Mouse (Mus musculus) myocyte (in vitro differentiated cells): ENCODE data around the gene Capn11. TPM values are rescaled to one million over a fixed set of nuclear protein-coding genes. Genes with fewer than 3 reads are reported as not detected.

Experiments used
- H3K27me3 ChIP-seq: one replicate; pipeline ENCODE4 v1.6.1; 2011; ENCODE audit not compliant: control insufficient read depth, insufficient read depth, insufficient read length
- H3K36me3 ChIP-seq: one replicate; pipeline ENCODE4 v1.6.1; 2011; ENCODE audit not compliant: control insufficient read depth, insufficient read depth
- H3K4me2 ChIP-seq: one replicate; pipeline ENCODE4 v1.6.1; 2011; ENCODE audit warnings: low read depth, control low read depth
- H3K4me3 ChIP-seq: one replicate; pipeline ENCODE4 v1.5.1; 2011; ENCODE audit warnings: mild to moderate bottlenecking, control low read depth, moderate library complexity
- H3K79me2 ChIP-seq: one replicate; pipeline ENCODE4 v1.6.1; 2011; ENCODE audit not compliant: control insufficient read depth, insufficient read depth
- H3ac ChIP-seq: one replicate; pipeline ENCODE4 v1.6.1; 2011; ENCODE audit not compliant: control insufficient read depth, insufficient read length
- CEBPB ChIP-seq: IDR thresholded peaks from 2 replicates; pipeline ENCODE4 v1.6.1; 2011; ENCODE audit warnings: mild to moderate bottlenecking, moderate library complexity; ENCODE audit not compliant: poor library complexity, insufficient read depth, severe bottlenecking
- E2F4 ChIP-seq: IDR thresholded peaks from one replicate; pipeline ENCODE4 v1.6.1; 2011; ENCODE audit warnings: mild to moderate bottlenecking, control low read depth, moderate library complexity; ENCODE audit not compliant: insufficient read depth
- MAX ChIP-seq: IDR thresholded peaks from one replicate; pipeline ENCODE4 v1.6.1; 2011; ENCODE audit warnings: low read depth, mild to moderate bottlenecking, control low read depth
- MYOD1 ChIP-seq, 3 experiments: IDR thresholded peaks; one replicate each; pipeline ENCODE4 v1.6.1; 2011; ENCODE audit warnings: control low read depth in 2 of 3, low read depth in 2 of 3, mild to moderate bottlenecking in 2 of 3, moderate library complexity in 1 of 3; ENCODE audit not compliant: insufficient read length in 2 of 3, control insufficient read depth in 1 of 3
- MYOG ChIP-seq, 3 experiments: IDR thresholded peaks; one replicate each; pipeline ENCODE4 v1.6.1; 2011; ENCODE audit warnings: control low read depth in 2 of 3, low read depth in 2 of 3, mild to moderate bottlenecking in 2 of 3; ENCODE audit not compliant: insufficient read length in 2 of 3, control insufficient read depth in 1 of 3, insufficient read depth in 1 of 3
- POLR2A ChIP-seq: IDR thresholded peaks from one replicate; pipeline ENCODE4 v1.6.1; 2011; ENCODE audit warnings: low read depth, mild to moderate bottlenecking, control low read depth, moderate library complexity; ENCODE audit not compliant: insufficient read length
- POLR2AphosphoS2 ChIP-seq: IDR thresholded peaks from one replicate; pipeline ENCODE4 v1.6.1; 2011; ENCODE audit warnings: low read depth, control low read depth; ENCODE audit not compliant: insufficient read length
- REST ChIP-seq: IDR thresholded peaks from one replicate; pipeline ENCODE4 v1.6.1; 2011; ENCODE audit warnings: mild to moderate bottlenecking, control low read depth, moderate library complexity; ENCODE audit not compliant: insufficient read depth, insufficient read length
- SRF ChIP-seq: IDR thresholded peaks from one replicate; pipeline ENCODE4 v1.6.1; 2011; ENCODE audit warnings: low read depth; ENCODE audit not compliant: control insufficient read depth, insufficient read length
- TCF12 ChIP-seq: IDR thresholded peaks from one replicate; pipeline ENCODE4 v1.6.1; 2011; ENCODE audit warnings: mild to moderate bottlenecking, control low read depth; ENCODE audit not compliant: poor library complexity, insufficient read depth, severe bottlenecking
- TCF3 ChIP-seq: IDR thresholded peaks from one replicate; pipeline ENCODE4 v1.6.1; 2011; ENCODE audit warnings: low read depth, control low read depth; ENCODE audit not compliant: insufficient read length
- USF1 ChIP-seq: IDR thresholded peaks from one replicate; pipeline ENCODE4 v1.6.1; 2011; ENCODE audit warnings: low read depth, mild to moderate bottlenecking, control low read depth, moderate library complexity
- polyA plus RNA-seq: library from polyadenylated mRNA; unstranded; fragments of >200 nt; fragmentation: generic; extraction: Trizol; gene quantifications from one replicate; pipeline ENCODE4 v1.2.1, GENCODE M21; 2012; ENCODE audit warnings: missing spikeins

Gene Capn11
- polyA plus RNA-seq, 1 experiment = 0.38 TPM

DNA sequence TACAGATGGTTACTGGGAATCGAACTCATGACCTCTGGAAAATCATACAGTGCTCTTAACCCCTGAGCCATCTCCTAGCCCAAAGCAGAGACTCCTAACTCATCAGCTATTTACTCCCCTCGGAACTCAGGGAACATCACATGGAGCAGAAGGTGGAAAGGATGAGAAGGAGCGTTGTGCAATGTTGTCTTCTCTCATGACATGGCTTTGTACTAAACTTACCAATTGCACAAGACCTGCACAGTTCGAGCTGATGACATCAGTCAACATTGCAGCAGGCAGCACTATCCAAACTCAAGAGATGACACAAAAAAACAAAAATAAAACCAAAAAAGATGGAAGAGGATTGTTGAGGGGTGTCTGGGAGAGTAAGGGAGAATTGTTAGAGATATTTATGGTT lies 50.7 kb downstream of the Capn11 start:
- Histone ChIP-seq H3K36me3 (no peaks in the 10 kb centered on the region), H3K27me3 (no peaks in the 10 kb centered on the region), H3K4me2 (no peak overlapping the region), H3K4me3 (no peak overlapping the region), H3ac (no peak overlapping the region), H3K79me2 (no peaks in the 10 kb centered on the region)
- TF ChIP-seq CEBPB (peak; percentile 27; the same call in 1 of the 2 replicates), MAX (no peak)

GRCm38 (mm10) chr17:45606992-45607879 lies 51.9 kb downstream of the Capn11 start:
- Histone ChIP-seq H3K79me2 (no peaks in the 10 kb centered on the region), H3ac (no peak overlapping the region), H3K4me3 (no peak overlapping the region), H3K36me3 (no peaks in the 10 kb centered on the region), H3K27me3 (no peaks in the 10 kb centered on the region), H3K4me2 (no peak overlapping the region)
- TF ChIP-seq MYOG (IDR thresholded peaks at IDR 0.05; ENCODE audit: control insufficient read depth in 1 of 3, insufficient read depth in 1 of 3, insufficient read length in 2 of 3, low read depth in 2 of 3) (no peak), TCF3 (no peak)

DNA sequence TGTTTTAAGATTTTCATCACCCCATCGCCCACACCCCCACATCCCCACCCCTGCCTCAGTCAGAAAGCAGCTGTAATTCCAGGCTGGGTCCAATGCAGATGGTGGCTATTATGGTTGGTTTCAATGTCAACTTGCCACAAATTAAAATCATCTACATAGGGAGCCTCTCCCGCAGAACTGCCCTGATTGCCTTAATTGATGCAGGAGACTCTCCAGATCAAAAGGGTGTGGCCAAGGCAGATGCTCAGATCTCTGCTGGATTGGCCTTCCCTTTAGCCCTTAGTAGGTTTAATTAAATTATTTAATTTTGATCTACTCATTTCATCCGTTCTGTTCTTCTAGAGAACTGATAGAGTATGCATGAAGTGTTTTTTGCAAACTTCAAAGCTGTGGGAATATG lies 56.1 kb downstream of the Capn11 start:
- Histone ChIP-seq H3K27me3 (no peaks in the 10 kb centered on the region), H3K4me3 (no peak overlapping the region), H3K79me2 (peaks cover 9% of the 10 kb centered on the region), H3ac (no peak overlapping the region), H3K36me3 (no peaks in the 10 kb centered on the region), H3K4me2 (no peak overlapping the region)
- no peak for TF ChIP-seq USF1
- TF ChIP-seq MYOD1 (IDR thresholded peaks at IDR 0.05; ENCODE audit: control insufficient read depth in 1 of 3, insufficient read length in 2 of 3, low read depth in 2 of 3) = peak in 1 of 3 experiments; percentile 31

- peak; percentile 96 for TF ChIP-seq TCF3
- peak; percentile 97 to 100 (median 97) for TF ChIP-seq MYOG (IDR thresholded peaks at IDR 0.05; ENCODE audit: control insufficient read depth in 1 of 3, insufficient read depth in 1 of 3, insufficient read length in 2 of 3, low read depth in 2 of 3)
- TF ChIP-seq TCF12 = peak; percentile 99
- peak; percentile 88 to 99 (median 99) for TF ChIP-seq MYOD1 (IDR thresholded peaks at IDR 0.05; ENCODE audit: control insufficient read depth in 1 of 3, insufficient read length in 2 of 3, low read depth in 2 of 3)
- no peak for TF ChIP-seq REST
- peak; percentile 42 for TF ChIP-seq POLR2AphosphoS2
- no peak for TF ChIP-seq SRF
- H3K79me2 ChIP-seq = peaks cover 9% of the 10 kb centered on the region
- H3ac ChIP-seq = peak within 1 kb of the TSS; percentile 28
- H3K4me2 ChIP-seq = peak within 1 kb of the TSS; percentile 70
- H3K36me3 ChIP-seq = no peaks in the 10 kb centered on the region
- peak within 1 kb of the TSS; percentile 80 for H3K4me3 ChIP-seq
- H3K27me3 ChIP-seq = no peaks in the 10 kb centered on the region
These were observed 57.2 kb downstream of the Capn11 start, which contains the start of gene Mymx for GRCm38 (mm10) chr17:45601877-45602304. Gene Mymx, minus strand, starts transcription at chr17:45602102.

- Histone ChIP-seq H3K4me3 (peak overlapping the region; percentile 80), H3K4me2 (peak overlapping the region; percentile 70), H3K27me3 (no peaks in the 10 kb centered on the region), H3ac (peak overlapping the region; percentile 28), H3K36me3 (no peaks in the 10 kb centered on the region), H3K79me2 (peaks cover 9% of the 10 kb centered on the region)
- TF ChIP-seq TCF3 = no peak
- peak; percentile 28 for TF ChIP-seq POLR2AphosphoS2
- no peak for TF ChIP-seq E2F4
- peak in 1 of 3 experiments; percentile 14 for TF ChIP-seq MYOG (IDR thresholded peaks at IDR 0.05; ENCODE audit: control insufficient read depth in 1 of 3, insufficient read depth in 1 of 3, insufficient read length in 2 of 3, low read depth in 2 of 3)
- no peak for TF ChIP-seq USF1
- no peak for TF ChIP-seq TCF12
- TF ChIP-seq POLR2A = peak; percentile 70
- no peak for TF ChIP-seq REST
These were observed 57.8 kb downstream of the Capn11 start for GRCm38 (mm10) chr17:45601325-45601724.

DNA sequence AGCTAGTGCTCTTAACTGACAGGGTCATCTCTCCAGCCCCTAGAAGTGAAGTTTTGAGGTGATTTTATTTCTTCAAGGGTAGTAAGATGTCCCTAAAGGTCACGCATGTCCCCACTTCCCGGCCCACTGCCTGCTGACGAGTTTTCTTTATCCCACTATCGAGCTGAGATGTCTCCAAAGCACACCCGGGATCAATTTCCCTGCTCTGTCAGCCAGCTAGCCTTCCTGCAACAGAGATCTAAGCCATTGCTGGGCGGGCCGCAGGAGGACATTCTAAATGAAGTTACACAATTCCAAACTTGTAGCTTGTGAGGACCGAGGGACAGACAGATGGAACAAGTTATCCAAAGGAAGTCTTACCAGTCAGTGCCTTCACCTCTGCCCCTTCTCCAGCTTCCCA lies 58.9 kb downstream of the Capn11 start:
- peaks cover 9% of the 10 kb centered on the region for H3K79me2 ChIP-seq
- H3K36me3 ChIP-seq = no peaks in the 10 kb centered on the region
- peak overlapping the region; percentile 70 for H3K4me2 ChIP-seq

More for the DNA sequence above, 58.9 kb downstream of the Capn11 start:
- Histone ChIP-seq H3ac (peak overlapping the region; percentile 28), H3K27me3 (no peaks in the 10 kb centered on the region), H3K4me3 (peak overlapping the region; percentile 80)
- TF ChIP-seq USF1 = no peak
- no peak for TF ChIP-seq TCF3
- no peak for TF ChIP-seq SRF
- no peak for TF ChIP-seq CEBPB
- no peak for TF ChIP-seq MAX
- TF ChIP-seq POLR2A = no peak
- TF ChIP-seq REST = no peak
- no peak for TF ChIP-seq POLR2AphosphoS2
- no peak for TF ChIP-seq MYOG (IDR thresholded peaks at IDR 0.05; ENCODE audit: control insufficient read depth in 1 of 3, insufficient read depth in 1 of 3, insufficient read length in 2 of 3, low read depth in 2 of 3)
- no peak for TF ChIP-seq E2F4
- no peak for TF ChIP-seq MYOD1 (IDR thresholded peaks at IDR 0.05; ENCODE audit: control insufficient read depth in 1 of 3, insufficient read length in 2 of 3, low read depth in 2 of 3)
